Mouse (Mus musculus) lung, adult 2 months (tissue): Measurements from ENCODE around the gene Aldh2.

ENCODE experiments used
- CTCF ChIP-seq: fragments of 200-500 bp; IDR thresholded peaks from 2 replicates; pipeline ENCODE4 v1.5.1; 2011; ENCODE audit warnings: mild to moderate bottlenecking, low read length, control low read depth; ENCODE audit not compliant: insufficient read depth
- POLR2A ChIP-seq: fragments of 200-500 bp; IDR thresholded peaks from 2 replicates; pipeline ENCODE4 v1.6.1; 2011; ENCODE audit warnings: low read depth, mild to moderate bottlenecking, control low read depth, low read length, borderline replicate concordance; ENCODE audit errors: extremely low read depth

- TF ChIP-seq POLR2A (peak; percentile 93), CTCF (no peak)
Measured at GRCm38 (mm10) chr5:121618592-121619513, 25.2 kb upstream of the Aldh2 start, which contains the start of gene Acad12.
